Mouse (Mus musculus): Measurements from ENCODE around the gene Ddx31.

Gene Ddx31

DNA sequence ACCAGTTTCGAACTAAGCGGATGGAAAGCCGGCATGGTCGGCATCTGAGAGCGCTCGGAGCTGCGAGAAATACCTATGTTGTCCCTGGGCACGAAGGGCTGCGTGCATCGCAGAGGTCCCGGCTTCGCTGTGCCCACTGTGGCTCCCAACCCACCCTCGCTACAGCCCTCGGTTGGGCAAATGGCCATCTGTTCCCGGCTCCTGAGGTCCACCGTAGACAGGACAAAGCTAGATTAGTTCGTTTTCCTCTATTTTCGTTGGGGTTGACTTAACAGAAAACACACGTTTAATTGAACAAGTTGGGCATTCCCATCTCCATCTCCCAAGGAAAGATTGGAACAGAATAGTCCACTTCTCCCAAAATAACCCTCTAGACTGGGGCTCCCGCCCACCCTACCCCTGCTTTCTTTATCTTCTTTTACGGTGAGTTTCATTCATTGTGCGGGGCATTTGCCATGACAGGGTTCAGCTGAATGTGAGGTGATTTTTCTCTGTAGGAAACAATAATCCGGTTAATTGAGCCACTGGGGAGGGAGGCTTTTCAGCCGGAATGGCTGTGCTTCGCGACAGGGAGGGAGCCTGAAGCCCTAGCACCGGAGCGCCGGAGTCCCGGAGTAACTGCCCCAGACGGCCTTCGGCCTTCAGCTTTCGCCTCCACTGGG is 72.0 kb downstream of the Ddx31 start:
- no peak for DNase-seq (ENCODE audit: low spot score)

DNA sequence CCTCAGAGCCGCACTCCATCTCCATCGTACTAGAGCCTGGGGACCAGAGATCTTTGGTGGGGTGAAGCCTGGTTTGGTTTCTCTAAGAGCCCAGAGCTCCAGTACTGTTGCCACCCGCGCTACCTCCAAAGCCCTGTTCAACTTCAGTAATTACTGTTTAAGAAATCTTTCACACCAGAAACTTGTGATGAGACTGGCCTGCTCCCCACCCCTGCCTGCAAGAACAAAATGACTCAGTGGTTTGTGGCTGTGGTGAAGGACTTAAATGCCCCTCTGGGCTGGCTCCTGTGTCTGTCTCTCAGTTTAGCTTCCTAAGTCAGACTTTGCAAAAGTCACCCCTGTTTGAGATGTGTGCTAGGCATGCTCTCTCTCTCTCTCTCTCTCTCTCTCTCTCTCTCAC is 72.8 kb downstream of the Ddx31 start:
- DNase-seq (ENCODE audit: low spot score) = no peak

DNA sequence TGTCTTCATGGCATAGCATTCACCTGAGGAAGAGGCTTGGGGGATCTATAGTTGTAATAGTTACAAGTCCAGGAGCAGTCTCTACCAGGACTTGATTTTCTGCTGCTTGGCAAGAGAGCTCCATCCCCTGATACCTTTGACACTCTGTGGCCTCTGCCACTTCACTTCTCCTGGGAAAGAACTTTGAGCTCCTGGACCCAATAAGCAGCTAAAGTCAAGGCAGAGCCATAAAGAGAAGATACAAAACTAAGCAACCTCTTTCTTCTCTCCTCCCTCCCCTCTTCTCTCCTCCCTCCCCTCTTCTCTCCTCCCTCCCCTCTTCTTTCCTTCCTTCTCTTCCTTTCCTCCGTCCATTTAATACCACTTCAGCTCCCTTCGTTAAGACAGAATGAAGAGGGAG is 73.9 kb downstream of the Ddx31 start:
- DNase-seq (ENCODE audit: low spot score) = no peak

DNA sequence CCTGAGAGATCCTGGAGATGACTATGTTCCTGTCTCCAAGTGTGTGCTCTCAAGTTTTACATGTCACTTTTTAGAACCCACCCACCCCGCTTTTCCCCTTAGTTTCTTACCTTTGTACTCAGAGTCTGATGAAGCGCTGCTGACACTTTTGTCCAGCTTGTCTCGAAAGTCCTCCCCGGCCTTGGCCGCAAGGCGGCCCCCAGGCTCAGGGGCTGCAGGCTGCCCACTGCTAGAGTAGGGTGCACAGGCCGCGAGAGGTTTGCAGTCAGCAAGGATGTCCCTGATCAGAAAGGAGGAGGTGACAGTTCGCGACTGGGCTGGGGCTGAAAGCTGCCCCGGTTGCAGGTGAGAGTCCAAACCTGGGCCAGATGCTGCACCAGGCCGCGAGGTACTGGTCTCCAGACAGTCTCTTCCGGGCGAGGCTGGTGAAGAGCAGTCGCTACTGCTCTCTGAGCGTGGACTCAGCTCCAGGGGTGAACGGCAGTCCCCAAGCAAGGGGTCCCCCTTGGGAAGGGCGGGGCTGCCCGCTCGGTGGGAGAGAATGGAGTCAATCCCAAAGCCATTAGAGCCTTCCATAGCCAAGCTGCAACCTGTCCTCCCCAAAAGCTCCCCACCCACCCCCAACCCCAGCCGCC is 75.0 kb downstream of the Ddx31 start:
- DNase-seq (ENCODE audit: low spot score) = no peak

DNA sequence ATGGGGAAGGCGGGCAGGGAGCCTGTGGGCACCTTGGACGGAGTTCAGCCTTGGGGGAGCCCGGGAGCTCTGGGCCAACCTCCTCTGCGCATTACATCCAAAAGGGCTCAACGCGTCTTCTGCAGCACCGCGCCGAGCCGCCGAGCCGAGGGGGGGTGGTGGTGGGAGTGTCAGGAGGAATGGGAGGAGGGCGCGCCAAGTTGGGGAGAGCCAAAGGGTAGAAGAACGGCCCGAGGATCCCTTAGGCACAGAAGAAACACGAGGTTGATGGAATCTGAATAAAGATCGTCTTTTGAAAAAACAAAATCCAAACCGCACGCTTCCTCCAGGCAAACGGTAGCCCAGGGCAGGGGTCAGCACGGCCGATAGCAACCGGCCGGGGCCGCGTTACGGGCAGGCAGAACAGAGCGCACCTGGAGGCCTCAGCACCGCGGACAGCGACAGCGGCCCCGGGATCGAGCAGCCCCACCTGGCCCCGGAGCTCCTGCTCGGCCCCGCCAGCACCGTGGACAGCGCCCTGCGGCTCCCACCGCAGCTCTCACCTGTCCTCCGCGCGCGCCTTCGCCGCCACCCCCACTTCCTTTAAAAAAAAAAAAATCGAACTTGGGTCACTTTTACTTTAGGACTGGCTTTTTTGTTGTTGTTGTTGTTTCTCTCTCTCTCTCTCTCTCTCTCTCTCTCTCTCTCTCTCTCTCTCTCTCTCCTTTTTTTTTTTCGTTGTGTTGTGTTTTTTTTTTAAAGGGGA is 75.7 kb downstream of the Ddx31 start:
- DNase-seq (ENCODE audit: low spot score) = peak; percentile 84

DNA sequence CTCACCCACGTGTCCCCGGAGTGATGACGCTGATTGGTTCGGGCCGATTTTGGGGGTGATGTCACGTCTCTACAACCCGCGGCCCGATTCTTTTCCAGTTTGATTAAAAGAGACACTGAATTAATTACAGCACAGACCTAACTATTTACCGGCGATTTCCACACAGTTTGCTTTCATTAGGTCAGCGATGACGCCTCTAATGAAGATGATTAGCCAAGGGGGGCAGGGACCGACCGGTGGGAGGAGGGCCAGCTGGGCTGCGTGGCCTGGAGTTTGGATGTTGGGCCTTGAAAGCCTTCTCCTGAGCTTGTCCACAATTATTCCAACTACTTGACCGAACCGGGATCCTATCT is 76.3 kb downstream of the Ddx31 start, which contains the start of gene Barhl1:
Barhl1 (minus strand) TSS at position 156 of the 353 bp plus-strand sequence.
- DNase-seq (ENCODE audit: low spot score) = no peak

DNA sequence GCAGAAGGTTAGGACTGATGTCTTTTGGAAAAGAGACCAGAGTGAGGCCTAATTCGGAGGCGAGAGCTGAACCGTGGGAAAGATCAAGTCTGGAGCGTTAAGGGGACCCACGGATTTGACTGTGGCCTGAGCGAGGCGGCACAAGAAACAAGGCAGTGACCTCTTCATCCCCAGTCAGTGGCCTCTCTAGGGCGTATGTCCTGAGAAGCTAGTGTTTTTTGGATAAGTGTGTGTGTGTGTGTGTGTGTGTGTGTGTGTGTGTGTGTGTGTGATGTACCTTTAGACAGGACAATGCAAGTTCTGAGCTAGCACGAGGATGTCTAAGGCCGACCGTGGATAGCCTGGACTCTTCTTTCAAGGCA is 76.9 kb downstream of the Ddx31 start:
- DNase-seq (ENCODE audit: low spot score) = no peak

DNA sequence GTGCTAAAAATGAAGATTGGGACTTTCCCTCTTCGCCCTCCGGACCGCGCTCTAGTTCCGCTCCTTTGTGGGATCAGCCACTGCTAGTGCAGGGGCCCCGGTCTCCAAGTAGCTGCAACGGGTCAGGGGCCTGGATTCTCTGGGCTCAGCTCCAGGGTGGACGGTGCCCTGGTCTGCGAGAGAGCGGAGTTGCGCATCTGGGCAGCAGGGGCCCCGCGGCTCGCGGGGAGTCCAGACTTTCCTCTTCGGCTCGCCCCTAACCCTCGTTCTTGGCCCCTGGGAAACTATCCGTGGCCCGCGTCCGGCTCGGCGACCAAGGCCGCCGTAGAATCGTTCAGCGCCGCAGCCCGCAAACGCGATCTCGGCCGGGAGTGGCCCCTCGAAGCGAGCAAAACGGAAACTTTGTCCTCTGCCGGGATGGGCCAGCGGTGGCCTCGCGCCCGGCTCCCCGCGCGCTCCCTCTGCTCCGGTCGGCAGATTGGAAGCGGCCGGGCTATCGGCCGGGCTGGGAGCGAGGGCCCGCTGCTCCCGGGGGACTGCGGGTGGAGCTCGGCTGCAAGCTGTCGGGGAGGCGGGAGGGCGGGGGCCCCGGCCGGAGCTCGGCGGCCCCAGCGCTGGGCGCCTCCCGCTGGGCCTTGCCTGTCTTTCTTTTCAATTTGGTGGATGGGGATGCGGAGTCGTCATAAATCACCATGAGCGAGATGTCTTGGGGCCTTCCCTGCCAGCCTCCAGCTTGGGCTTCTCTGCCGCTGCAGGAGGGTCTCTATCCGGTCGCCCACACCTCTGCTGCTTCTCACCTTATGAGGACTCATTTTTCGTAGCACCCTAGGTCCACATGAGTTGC is 77.5 kb downstream of the Ddx31 start:
- peak; percentile 65 for DNase-seq (ENCODE audit: low spot score)

DNA sequence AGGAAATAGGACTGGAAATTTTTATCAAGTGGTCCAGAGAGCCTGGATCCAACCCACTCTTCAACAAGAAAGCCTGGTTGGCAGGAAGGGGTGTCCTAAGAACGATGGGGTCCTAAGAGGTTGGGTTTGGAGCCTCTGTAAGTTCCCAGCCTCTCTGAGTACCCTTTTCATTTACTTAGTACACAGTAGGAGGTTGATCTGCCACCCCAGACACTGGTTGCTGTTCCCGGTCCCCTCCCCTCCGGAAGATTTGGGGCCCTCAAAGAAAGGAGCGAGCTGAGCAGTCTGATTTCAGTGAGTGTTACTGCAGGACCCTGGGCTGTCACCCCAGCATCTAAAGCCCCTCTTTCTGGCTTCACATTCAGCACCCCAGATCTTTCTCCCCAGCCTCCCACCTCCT is 78.8 kb downstream of the Ddx31 start:
- DNase-seq (ENCODE audit: low spot score) = no peak

DNA sequence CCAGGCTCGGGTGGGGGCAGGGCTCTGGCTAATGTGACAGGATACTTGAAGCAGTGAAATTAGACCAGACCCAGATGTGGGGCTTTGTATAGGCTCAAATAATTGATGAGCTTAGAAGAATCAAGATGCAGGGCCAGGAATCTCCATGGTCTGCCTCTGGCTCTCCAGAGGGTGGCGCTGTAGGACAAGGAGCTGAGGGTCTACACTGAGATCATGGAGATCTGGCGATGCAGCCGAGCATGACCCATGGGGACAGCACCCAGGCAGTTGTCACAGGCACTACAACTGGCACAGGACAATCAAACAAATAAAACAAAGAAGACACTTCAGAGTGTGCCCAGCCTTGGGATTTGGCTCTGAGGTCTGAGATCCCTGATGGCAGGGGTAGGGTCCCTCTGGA is 83.7 kb downstream of the Ddx31 start:
- DNase-seq (ENCODE audit: low spot score) = peak; percentile 88

DNA sequence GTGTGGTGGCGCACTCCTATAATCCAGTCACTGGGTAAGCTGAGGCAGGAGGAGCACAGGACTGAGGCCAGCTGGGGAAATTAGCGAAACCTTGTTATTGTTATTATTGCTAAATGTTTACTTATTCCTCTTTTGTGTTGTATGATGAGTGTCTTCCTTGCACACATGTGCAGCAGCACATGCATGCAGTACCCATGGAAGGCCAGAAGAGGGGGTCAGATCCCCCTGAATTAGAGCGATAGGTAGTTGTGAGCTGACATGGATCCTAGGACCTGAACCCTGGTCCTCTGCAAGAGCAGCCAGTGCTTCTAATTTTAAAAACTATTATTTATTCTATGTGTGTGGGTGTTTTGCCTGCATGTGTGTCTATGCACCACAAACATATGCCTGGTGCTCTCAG is 90.4 kb downstream of the Ddx31 start:
- DNase-seq (ENCODE audit: low spot score) = no peak

DNA sequence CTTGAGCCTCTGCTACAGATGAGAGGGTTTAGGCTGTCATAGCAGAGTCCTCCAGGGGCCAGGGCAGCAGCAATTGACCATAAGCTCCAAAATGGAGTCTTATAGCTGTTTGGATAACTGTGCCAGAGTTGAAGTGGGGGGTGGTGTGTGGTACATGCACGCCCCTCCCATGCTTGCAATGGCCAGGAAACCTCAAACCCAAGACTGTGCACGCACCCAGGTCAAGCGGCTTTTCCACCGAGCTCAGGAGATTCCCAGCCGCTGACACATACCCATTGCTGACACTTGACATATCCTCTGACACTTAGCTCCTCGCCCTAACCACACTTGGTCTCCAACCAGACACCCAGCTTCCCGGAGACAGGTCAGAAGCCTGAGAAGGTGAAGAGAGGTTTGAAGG is 98.8 kb downstream of the Ddx31 start:
- no peak for DNase-seq (ENCODE audit: low spot score)

DNA sequence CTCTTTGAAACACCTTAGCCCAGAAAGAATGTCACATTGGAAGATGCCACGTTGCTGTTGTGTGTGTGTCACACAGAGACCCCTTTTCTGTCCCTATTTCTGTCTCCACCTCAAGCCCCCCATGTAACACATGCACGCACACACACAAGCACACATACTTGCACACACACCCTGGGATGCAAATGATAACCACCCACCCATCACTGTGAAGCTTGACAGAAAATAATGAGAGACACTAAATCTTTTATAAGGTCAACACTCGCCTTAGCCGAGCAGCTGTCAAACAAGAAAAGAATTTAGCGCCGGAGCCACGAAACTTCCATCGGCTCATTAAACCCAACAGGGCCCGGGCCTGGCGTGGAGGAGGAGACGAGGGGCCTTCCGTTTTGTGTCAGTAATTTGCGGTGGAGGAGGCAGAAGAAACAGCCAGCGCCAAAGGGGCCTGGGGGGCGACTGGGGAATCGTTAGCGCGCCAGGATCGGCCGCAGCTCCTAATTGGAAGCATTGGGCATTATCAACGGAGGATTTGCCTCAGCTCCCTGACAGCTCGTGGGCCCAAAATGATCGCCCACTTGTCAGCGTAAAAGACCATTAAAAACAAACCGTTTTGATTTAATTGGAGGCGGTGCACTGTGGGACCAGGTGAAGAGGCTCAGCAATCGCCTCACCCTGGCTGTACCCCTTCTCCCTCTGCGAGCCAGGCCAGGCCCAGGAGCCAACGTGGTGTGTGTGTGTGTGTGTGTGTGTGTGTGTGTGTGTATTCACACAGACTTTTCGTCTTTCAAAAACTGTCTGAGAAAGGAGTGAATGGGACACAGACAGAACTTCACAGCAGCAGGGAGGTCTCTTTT is 103.7 kb downstream of the Ddx31 start:
- peak; percentile 23 for DNase-seq (ENCODE audit: low spot score)

DNA sequence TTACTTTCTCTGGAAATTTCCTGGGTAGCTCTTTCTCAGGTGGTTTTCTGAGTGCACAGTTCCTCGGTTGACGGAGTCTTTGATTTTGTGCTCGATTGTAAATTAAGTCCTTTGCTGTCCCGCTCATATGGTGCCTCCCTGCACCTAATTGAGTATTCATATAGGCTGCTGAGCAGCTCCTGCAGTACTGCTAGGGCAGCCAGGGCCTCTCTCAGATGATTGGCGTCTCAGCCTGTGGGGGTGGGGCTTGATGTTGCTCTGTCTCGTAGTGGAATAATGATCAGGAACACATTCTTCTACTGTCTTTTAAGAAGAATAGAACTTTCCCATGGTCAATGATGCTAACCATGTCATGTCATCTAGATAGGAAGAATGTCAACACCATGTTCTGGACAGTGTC is 105.2 kb downstream of the Ddx31 start:
- no peak for DNase-seq (ENCODE audit: low spot score)

DNA sequence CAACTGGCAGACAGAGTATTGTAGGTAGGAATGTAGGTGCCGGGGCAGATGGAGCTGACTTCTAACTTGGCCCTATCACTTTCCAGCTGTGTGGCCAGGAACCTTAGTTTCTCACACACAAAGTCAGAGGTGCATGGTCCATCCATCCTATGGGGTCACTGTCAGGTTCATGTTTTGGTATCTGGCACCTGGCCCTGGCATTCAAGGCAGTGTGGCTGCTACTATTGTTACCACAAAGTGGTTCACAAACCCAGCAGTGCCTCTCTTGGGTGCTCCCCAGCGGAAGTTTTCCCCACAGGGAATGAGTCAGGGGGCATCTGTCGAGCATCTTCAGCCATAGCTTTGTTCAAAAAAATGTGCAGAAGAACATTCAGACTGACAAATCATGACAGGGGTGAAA is 106.1 kb downstream of the Ddx31 start:
- no peak for DNase-seq (ENCODE audit: low spot score)

DNA sequence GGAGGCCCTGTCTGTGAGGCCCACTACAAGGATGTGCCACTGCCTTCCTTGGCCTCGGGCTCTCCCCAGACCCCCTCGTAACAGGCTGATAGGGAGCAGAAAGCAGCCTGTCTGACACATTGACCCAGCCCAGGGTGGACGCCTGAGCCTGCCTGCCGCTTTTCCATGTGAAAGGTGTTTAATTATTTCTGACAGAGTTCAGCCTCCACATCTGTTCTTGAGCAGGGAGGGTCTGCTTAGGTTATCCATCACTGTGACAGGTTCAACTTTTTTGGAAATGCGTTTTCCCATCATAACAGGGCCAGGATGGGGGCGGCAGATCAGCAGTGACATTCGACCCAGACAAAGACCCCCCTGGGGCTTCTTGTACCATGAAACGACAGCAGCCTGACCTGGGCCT is 112.8 kb downstream of the Ddx31 start:
- DNase-seq (ENCODE audit: low spot score) = peak; percentile 71

DNA sequence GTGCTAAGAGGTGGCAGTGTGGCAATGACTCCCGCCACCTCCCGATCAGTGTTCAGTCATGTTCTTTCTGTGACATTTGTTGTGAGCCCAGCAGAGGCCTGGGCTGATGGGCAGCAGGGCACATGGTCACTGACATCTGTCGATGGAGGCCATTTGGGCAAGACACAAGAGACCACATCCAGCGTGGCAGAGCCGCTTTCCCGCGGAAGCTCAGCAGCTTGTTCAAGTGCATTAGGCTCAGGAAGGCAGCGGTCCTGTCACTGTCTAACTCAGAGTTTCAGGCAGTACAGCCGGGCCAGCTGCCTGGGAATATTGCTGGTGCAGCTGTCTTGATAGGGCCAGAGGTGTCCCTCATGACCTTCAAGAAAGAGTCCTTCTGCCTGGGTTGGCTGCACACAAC is 114.4 kb downstream of the Ddx31 start:
- DNase-seq (ENCODE audit: low spot score) = no peak

Data from embryo, embryonic 10 days (tissue).